Mouse (Mus musculus) ovary, postnatal 36 days (tissue): ENCODE measurements around the gene Mpdu1.
"Not testable (repeated sequence)": the region's sequence is repeated elsewhere in the genome, so short reads cannot be mapped to it uniquely, and the experiment has no call there.

Experiments used
- DNase-seq: peaks from one replicate; pipeline ENCODE4 v3.0.0; 2022; ENCODE audit warnings: low spot score, mixed read lengths

Mpdu1 gene

GRCm38 (mm10) chr11:69665457-69665960 lies 3.1 kb upstream of the Mpdu1 start:
- no peak for DNase-seq

GRCm38 (mm10) chr11:69664841-69665240 lies 2.4 kb upstream of the Mpdu1 start:
- no peak for DNase-seq

DNA sequence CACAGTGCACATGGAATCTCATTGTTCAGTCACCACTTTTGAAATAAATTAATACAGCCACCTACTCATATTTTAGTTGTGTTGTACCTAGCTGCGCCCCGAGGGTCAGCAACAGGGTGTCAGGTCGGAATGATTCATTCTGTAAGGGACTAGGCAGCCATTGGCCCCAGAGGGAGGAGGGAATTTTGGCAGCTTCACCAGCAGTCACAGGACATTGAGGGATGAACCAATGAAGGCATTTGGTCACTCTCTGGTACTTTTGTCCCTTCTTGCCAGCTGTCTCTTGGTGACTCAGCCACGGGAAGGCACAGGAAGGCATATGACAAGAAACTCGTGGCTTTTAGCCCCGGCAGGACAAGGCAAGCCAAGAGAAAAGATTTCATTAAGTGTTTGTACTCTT lies 1.4 kb upstream of the Mpdu1 start:
- DNase-seq: no peak

DNA sequence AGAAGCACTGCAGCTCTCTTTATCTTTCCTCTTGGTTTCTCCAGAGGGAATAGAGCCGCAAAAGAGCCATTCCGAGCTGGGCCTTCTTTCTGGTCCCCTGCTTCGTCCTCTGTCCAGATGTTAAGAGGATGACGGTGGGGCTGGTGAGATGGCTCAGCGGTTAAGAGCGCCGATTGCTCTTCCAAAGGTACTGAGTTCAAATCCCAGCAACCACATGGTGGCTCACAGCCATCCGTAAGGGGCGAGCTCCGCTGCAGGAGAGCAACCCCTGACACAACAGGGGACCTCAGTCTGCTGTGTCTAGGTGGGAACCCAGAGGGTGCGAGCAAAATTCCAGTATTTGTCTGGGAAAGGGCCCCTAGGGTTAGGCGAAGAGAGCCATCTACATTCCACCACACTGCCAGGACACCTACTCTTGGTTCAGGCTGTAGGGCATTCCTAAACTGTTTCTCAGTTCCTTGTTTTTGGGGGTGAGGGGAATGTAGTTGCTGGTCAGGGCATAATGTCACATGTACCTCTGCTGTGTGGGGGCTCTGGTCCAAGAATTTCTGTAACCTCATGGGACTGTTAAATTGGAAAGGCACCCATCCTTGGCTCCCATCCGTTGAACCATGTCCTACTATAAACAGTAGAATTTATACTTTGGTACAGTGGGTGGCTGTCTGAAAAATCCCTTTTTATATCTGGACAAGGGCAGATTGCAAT lies 677 bp upstream of the Mpdu1 start:
- peak; percentile 32 for DNase-seq

GRCm38 (mm10) chr11:69661221-69661881 lies 1.1 kb downstream of the Mpdu1 start:
- peak; percentile 62 for DNase-seq

DNA sequence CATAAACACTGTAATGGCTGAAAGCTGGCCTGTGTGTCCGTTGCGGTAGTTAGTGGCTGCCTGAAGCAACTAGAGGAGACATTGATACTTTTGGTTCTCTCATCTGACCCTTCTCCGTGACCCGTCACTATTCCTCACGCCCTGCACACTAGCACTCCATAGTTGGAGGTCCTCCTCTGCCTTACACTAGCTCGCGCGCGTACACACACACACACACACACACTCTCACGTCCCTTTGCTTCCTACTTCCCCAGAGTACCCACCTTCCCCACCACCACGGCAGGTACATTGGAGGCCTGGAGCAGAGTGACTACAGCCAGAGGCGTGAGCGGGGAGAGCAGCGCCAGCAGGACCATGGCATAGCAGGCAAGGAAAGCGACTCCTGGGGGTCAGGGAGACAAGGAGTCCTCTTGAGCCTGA lies 5.0 kb downstream of the Mpdu1 start:
- no peak for DNase-seq

- peak; percentile 23 for DNase-seq
These were observed 5.6 kb downstream of the Mpdu1 start for GRCm38 (mm10) chr11:69656617-69657461.

DNA sequence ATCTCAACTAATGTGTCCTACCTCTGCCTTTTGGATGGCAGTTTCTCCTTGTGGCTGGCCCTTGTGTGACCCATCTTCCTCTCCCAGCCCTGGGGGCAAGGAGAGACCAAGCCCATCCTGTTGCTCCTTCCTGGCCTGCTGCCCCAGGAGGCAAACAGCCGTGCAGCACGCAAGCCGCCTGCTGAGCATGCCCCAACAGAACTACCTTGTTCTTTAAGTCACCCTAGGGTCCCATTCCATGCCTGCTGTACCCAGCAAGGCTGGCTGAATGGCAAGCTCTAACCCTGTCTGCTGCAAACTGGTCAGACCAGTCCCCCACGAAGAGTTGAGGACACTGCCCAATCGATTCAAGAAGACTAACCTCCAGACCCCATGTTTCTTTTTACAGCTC lies 6.4 kb downstream of the Mpdu1 start:
- DNase-seq: no peak

DNA sequence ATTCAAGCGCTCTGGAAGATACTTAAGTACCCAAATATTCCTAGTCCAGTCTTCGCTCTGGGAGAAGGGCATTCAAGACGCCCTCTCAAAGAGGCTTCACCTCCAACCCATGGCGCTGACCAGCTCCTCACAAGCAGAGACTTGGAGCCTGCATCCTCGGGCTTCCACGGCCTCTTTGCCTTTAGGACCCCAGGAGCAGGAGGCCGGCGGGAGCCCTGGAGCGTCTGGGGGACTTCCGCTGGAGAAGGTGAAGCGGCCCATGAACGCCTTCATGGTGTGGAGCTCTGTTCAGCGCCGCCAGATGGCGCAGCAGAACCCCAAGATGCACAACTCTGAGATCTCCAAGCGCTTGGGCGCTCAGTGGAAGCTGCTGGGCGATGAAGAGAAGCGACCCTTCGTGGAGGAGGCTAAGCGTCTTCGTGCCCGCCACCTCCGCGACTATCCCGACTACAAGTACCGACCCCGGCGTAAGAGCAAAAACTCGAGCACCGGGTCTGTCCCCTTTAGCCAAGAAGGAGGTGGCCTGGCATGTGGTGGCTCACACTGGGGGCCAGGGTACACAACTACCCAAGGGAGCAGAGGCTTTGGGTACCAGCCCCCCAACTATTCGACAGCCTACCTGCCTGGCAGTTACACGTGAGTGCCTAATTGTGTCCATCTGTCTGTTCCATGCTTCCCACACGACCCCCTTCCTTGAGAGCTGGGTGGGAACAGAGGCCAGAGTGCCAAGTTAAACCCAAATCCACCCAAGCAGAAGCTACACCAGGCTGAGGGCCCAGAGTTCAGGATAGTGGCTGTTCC lies 7.0 kb downstream of the Mpdu1 start, which contains the start of gene Sox15:
TSS of gene Sox15 (plus strand) at position 51 of the 801 bp plus-strand sequence.
- DNase-seq: peak; percentile 72

DNA sequence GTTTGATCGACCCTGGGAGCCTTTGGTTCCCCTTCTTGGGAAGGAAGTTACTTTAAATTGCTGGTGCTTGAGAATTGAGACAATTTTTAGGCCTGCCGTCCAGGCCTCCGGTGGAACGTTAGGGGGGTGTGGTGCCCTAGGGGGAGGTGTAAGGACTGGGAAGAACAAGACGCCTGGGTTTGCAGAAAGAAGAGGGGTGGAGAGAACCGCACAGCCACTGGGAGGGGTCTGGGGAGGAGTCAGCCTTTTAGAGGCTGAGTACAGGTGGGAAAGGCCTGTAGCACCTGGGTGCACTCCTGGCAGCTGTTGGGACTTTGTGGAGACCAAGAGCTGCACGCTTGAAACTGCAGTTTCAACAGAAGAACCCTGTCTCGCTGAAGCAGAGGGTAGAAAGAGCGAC lies 7.7 kb downstream of the Mpdu1 start:
- peak; percentile 19 for DNase-seq

GRCm38 (mm10) chr11:69653399-69653798 lies 9.0 kb downstream of the Mpdu1 start:
- DNase-seq: no peak

- no peak for DNase-seq
These were observed 16.6 kb downstream of the Mpdu1 start for GRCm38 (mm10) chr11:69645860-69646259.

GRCm38 (mm10) chr11:69635471-69635870 lies 27.0 kb downstream of the Mpdu1 start:
- DNase-seq: no peak

DNA sequence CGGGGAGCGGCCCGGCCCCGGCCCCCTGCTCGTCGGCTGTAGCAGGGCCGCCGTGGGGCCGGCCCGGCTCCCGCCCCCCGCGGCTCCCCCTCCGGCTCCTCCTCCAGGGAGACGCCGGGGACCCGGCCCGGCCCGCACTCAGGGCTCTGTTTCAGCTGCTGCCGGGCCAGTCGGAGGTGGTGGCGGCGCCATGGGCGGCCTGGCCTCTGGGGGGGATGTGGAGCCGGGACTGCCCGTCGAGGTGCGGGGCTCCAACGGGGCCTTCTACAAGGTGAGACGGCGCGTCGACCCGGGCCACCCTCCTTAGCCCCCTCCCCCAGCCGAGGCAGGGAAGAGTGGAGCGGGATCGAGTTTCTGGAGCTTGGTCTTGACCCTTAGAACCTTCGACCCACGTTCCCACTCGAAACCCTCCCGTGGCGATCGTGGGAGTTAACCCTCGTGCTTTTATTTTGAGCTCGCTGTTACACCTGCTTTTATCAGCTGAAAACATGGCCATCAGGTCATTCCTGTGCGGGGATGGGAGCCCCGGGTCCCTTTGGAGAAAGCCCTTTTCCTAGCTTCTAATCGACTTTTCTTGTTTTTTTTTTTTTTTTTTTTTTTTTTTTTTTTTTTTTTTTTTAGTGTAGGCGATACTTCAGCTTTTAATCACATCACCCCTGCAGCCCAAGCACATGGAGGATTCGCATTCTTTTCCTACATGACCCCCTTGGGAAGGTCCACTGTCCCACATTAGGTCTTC lies 29.1 kb downstream of the Mpdu1 start:
- no peak for DNase-seq

DNA sequence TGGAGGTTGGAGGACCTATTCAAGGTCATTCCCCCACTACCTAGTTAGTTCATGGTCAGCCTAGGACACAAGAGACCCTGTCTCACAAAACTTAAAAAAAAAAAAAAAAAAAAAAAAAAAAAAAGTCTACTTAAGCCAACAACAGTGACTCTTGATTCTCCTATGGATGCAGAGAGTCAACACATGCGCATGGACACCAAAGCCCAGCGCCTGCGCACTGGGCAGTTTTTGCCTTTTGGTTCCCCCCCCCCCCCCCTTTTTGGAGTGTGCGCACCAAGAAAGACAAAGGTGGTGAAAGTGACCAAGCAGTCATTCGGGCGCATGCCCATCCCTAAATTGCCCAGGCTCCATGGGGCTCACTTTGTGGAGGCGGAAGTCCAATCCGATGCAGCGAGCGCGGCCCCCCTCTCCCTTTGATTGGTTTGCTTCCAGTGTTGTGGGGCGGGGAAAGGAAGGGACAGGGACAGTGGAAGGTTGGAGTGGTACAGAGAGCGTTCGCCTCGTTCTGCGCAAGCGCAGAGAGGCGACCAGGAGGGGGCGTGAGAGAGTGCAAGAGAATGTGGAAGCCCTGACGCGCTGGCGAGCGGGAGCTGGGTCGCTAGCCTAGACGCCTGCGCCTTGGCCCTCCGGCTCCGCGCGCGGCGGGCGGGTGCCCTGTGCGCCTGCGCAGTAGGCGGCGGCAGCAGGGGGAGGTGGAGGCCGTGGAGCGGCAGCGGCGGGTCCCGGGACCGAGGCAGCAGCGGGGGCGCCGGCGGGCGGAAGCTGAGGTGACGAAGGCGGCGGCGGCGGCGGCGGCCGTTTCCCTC lies 30.0 kb downstream of the Mpdu1 start, which contains the start of gene Fxr2:
TSS of gene Fxr2 (plus strand) at position 707 of the 806 bp plus-strand sequence.
- DNase-seq: peak; percentile 100

GRCm38 (mm10) chr11:69629802-69630201 lies 32.6 kb downstream of the Mpdu1 start:
- no peak for DNase-seq

GRCm38 (mm10) chr11:69628286-69628685 lies 34.2 kb downstream of the Mpdu1 start:
- peak; percentile 68 for DNase-seq

GRCm38 (mm10) chr11:69624339-69624738 lies 38.1 kb downstream of the Mpdu1 start:
- not testable (repeated sequence) for DNase-seq

DNA sequence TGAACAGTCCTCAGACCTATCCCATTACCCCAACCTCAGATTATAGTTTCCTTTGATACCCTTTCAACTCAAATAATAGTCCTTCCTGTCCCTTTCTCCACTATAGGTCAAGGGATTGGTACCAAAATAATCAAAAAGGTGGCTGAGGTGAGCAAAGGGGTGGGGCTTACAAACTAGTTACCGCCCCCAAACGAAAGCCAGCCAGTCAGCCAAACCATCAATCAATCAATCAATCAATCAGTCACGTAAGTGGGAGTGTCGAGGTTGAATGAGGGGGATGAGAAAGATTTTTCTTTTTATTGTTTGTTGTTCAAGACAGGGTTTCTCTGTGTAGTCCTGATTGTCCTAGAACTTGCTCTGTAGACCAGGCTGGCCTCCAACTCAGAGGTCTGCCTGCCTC lies 39.4 kb downstream of the Mpdu1 start:
- no peak for DNase-seq

GRCm38 (mm10) chr11:69622406-69622805 lies 40.0 kb downstream of the Mpdu1 start:
- no peak for DNase-seq
